ENCODE assay signal across 10 mouse cellular contexts in the genomic region with DNA sequence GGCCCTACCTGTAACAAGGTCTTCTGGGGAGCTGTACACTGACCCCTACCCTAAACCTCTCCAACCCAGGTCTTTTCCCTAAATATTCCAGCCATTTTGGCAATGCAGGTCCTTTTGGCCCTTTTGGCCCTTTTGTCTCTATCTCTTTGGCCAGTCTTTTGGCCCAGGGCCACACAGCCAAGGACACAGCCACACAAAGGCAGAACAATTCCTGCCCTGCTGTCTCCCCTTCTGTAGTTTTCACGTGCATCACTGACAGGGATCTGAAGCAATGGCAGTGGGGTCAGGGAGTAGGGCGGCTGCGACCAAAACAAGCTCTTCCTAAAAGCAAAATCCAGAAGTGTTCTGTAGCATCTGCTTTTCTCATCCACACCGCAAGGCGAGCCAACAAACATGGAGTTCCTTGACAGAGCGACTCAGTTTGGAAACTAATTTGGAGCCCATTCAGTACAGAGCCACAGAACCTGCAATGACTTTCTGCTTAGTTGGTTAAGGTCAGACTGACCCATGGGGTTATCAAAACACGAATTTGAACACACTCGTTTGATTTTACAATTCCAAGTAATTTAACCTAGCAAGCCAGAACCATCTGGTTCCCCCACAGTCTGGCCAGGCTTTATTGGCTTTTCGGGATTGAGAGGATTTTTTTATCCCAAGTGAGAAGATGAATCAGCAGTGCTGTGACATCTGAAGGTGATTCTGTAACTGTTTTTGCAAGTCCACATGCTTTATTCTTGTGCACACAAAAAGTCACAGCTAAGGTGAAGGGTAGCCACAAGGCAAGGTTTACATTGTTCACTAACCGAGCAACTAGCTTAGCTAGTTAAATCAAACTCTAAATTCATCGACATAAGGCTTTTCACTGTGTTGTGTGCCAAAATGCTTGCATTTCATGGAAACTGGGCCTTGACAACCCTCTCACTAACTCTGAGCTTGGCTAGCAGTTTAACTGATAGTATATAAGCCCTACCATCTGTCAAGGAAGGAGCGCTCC. TPM values are rescaled to one million over a fixed set of nuclear protein-coding genes. Genes with fewer than 3 reads are reported as not detected.
DNase-seq lines count a peak whose midpoint lies in the region; ATAC-seq and TF ChIP-seq lines count a peak whose summit lies in the region.
"Had no signal": no experiment of that assay in that cellular context is flagged by ENCODE, and none has a peak within 500 bp of the region (broad histone marks: within the 10 kb centered on the region; RNA-seq: fewer than 3 reads in every experiment).

No protein-coding gene starts in this region.

- no peaks in the 10 kb centered on the region for H3K4me1 ChIP-seq in forebrain, postnatal 0 days (ENCODE audit: insufficient read depth)
- no peaks in the 10 kb centered on the region for H3K4me1 ChIP-seq in hindbrain, embryonic 10.5 days (replicated peaks)
- H3K4me1 ChIP-seq: heart, embryonic 15.5 days; lung, embryonic 15.5 days had no signal

- 50% methylated on average over 12 of the region's 12 CpGs for WGBS in forebrain, postnatal 0 days
- 74% methylated on average over 12 of the region's 12 CpGs for WGBS in hindbrain, embryonic 10.5 days

- H3K27ac ChIP-seq in forebrain, postnatal 0 days (ENCODE audit: low read depth, low read length) = peak overlapping the region; percentile 73
- H3K27ac ChIP-seq in left cerebral cortex, adult 2 months = peak overlapping the region; percentile 88
- no peak overlapping the region for H3K27ac ChIP-seq in hindbrain, embryonic 10.5 days
- H3K27ac ChIP-seq: heart, embryonic 15.5 days; lung, embryonic 15.5 days had no signal

- no peaks in the 10 kb centered on the region for H3K9me3 ChIP-seq in forebrain, postnatal 0 days (ENCODE audit: low read length)
- no peaks in the 10 kb centered on the region for H3K9me3 ChIP-seq in hindbrain, embryonic 10.5 days
- H3K9me3 ChIP-seq: heart, embryonic 15.5 days; lung, embryonic 15.5 days had no signal

- H3K4me2 ChIP-seq in forebrain, postnatal 0 days (ENCODE audit: low read depth) = no peak overlapping the region
- H3K4me2 ChIP-seq: heart, embryonic 15.5 days; lung, embryonic 15.5 days had no signal

- no peaks in the 10 kb centered on the region for H3K27me3 ChIP-seq in forebrain, postnatal 0 days (ENCODE audit: insufficient read depth, low read length)
- H3K27me3 ChIP-seq in hindbrain, embryonic 10.5 days (ENCODE audit: insufficient read depth, poor library complexity, severe bottlenecking) = no peaks in the 10 kb centered on the region
- H3K27me3 ChIP-seq: heart, embryonic 15.5 days; lung, embryonic 15.5 days had no signal

- no peak overlapping the region for H3K4me3 ChIP-seq in forebrain, postnatal 0 days (ENCODE audit: low read depth, low read length)
- H3K4me3 ChIP-seq in left cerebral cortex, adult 2 months = no peak overlapping the region
- H3K4me3 ChIP-seq in hindbrain, embryonic 10.5 days = no peak overlapping the region
- H3K4me3 ChIP-seq: heart, embryonic 15.5 days; lung, embryonic 15.5 days had no signal

- ATAC-seq in cerebellum, adult (ENCODE audit: insufficient number of reproducible peaks, low FRiP score, low TSS enrichment) = peak; percentile 54
- ATAC-seq in forebrain, postnatal 0 days = peak; percentile 92
- no peak for ATAC-seq in CD4-positive, CD25-positive, alpha-beta regulatory T cell, adult 4 months
- no peak for ATAC-seq in erythroblast, adult 5-6 weeks (replicated peaks; ENCODE audit: low FRiP score, poor library complexity, severe bottlenecking)

- no peaks in the 10 kb centered on the region for H3K36me3 ChIP-seq in forebrain, postnatal 0 days (ENCODE audit: insufficient read depth)
- H3K36me3 ChIP-seq in hindbrain, embryonic 10.5 days = no peaks in the 10 kb centered on the region
- H3K36me3 ChIP-seq: heart, embryonic 15.5 days; lung, embryonic 15.5 days had no signal

- TF ChIP-seq CTCF in forebrain, postnatal 0 days (IDR thresholded peaks at IDR 0.05; ENCODE audit: low read depth) = 0 out of 2 replicates have a peak, but pooled peaks have one; percentile 6
- TF ChIP-seq CTCF in left cerebral cortex, adult 2 months (IDR thresholded peaks at IDR 0.05) = no peak

- intact Hi-C loops in left cerebral cortex, adult 2 months (cut with DNase I) = loop anchor here (2.0 kb wide), 1 partner anchor 34 kb away; no protein-coding TSS in a partner anchor

- H3K9ac ChIP-seq in forebrain, postnatal 0 days = no peak overlapping the region
- H3K9ac ChIP-seq: heart, embryonic 15.5 days; lung, embryonic 15.5 days had no signal

- no peak for DNase-seq in cerebellum, postnatal 4 days (ENCODE audit: low spot score in 2 of 2)
- peak; percentile 67 for DNase-seq in adrenal gland, postnatal 14 days
- DNase-seq in forebrain, postnatal 0 days = peak; percentile 82
- DNase-seq in left cerebral cortex, adult 2 months (ENCODE audit: extremely low spot score in 1 of 2, low spot score in 2 of 2) = peak in 1 of 2 experiments; percentile 24
- DNase-seq in hindbrain, embryonic 10.5 days (ENCODE audit: low spot score) = no peak

RNA-seq across cellular contexts. Expression of gene Fbxl13, which starts 36.8 kb away (rescaled TPM):
- 0.11 TPM in 1 of 2 replicates, not detected in the other for total RNA-seq in adrenal gland, postnatal 14 days (2021)
- 0.29 and 0.46 TPM in 2 replicates for total RNA-seq in forebrain, postnatal 0 days (2014; rRNA removed)
- 0.43 and 0.46 TPM in 2 replicates for polyA plus RNA-seq in forebrain, postnatal 0 days (2015; fragmentation: Nextera tagmentation; extraction: Ambion mirVana)
- under 1 TPM; 0.18 to 0.19 TPM for total RNA-seq in left cerebral cortex, adult 2 months (2021)
- not detected for polyA plus RNA-seq in CD4-positive, CD25-positive, alpha-beta regulatory T cell, adult 4 months (2017; shearing (Covaris generic))
- not detected in 2 replicates for total RNA-seq in erythroblast, adult 5-6 weeks (2015; ENCODE audit: low replicate concordance)
- total RNA-seq in erythroblast, adult 5-6 weeks (2017; ENCODE audit: low replicate concordance) = not detected in 2 replicates
- 0.20 and 0.41 TPM in 2 replicates for polyA plus RNA-seq in hindbrain, embryonic 10.5 days (2016; fragmentation: Nextera tagmentation; extraction: Ambion mirVana)

RNA-seq across cellular contexts. Expression of gene Armc10, which starts 37.0 kb away (rescaled TPM):
- 15.0 and 19.8 TPM in 2 replicates for total RNA-seq in adrenal gland, postnatal 14 days (2021)
- total RNA-seq in forebrain, postnatal 0 days (2014; rRNA removed) = 108 and 118 TPM in 2 replicates
- polyA plus RNA-seq in forebrain, postnatal 0 days (2015; fragmentation: Nextera tagmentation; extraction: Ambion mirVana) = 48.8 and 51.0 TPM in 2 replicates
- 10 to 100 TPM; 19.2 to 20.9 TPM for total RNA-seq in left cerebral cortex, adult 2 months (2021)
- 10 to 100 TPM; 35.9 to 38.0 TPM for polyA plus RNA-seq in CD4-positive, CD25-positive, alpha-beta regulatory T cell, adult 4 months (2017; shearing (Covaris generic))
- total RNA-seq in erythroblast, adult 5-6 weeks (2015; ENCODE audit: low replicate concordance) = 11.0 and 16.7 TPM in 2 replicates
- 4.6 and 5.1 TPM in 2 replicates for total RNA-seq in erythroblast, adult 5-6 weeks (2017; ENCODE audit: low replicate concordance)
- polyA plus RNA-seq in hindbrain, embryonic 10.5 days (2016; fragmentation: Nextera tagmentation; extraction: Ambion mirVana) = 62.9 and 66.8 TPM in 2 replicates

Comparison
In these comparisons a context has a peak if more than half of its experiments do, and no peak if none do; other contexts are left out.
1. ATAC-seq: peak in cerebellum, adult (single experiment) and forebrain, postnatal 0 days (single experiment); none in CD4-positive, CD25-positive, alpha-beta regulatory T cell, adult 4 months (single experiment) and erythroblast, adult 5-6 weeks (single experiment).
2. DNase-seq: peak in adrenal gland, postnatal 14 days (single experiment) and forebrain, postnatal 0 days (single experiment); none in cerebellum, postnatal 4 days (0 of 2) and hindbrain, embryonic 10.5 days (single experiment).